Mouse (Mus musculus): Measurements from ENCODE around the gene Ctnnd2. TPM values are rescaled to one million over a fixed set of nuclear protein-coding genes. Genes with fewer than 3 reads are reported as not detected.

Ctnnd2 gene
- polyA plus RNA-seq, 1 experiment from 2014 or later: 0.15 TPM

GRCm38 (mm10) chr15:30640651-30641050 lies 468.3 kb downstream of the Ctnnd2 start:
- Histone ChIP-seq H3K9ac (replicated peaks) (no peak overlapping the region), H3K4me2 (ENCODE audit: low read depth, low read length) (no peak overlapping the region), H3K9me3 (ENCODE audit: low read length) (no peaks in the 10 kb centered on the region), H3K36me3 (replicated peaks; ENCODE audit: insufficient read depth, low read length) (no peaks in the 10 kb centered on the region), H3K27ac (ENCODE audit: low read depth) (no peak overlapping the region), H3K4me1 (ENCODE audit: insufficient read depth) (no peaks in the 10 kb centered on the region), H3K27me3 (ENCODE audit: insufficient read depth, low read length) (peaks cover 2% of the 10 kb centered on the region), H3K4me3 (ENCODE audit: low read depth, low read length) (no peak overlapping the region)
- 80% methylated on average over 5 of the region's 5 CpGs for WGBS (ENCODE audit: insufficient replicate concordance)
- no peak for ATAC-seq
- TF ChIP-seq EP300 (IDR thresholded peaks at IDR 0.05; ENCODE audit: low read depth) (no peak), CTCF (IDR thresholded peaks at IDR 0.05; ENCODE audit: low read depth) (no peak)
- no peak for DNase-seq

GRCm38 (mm10) chr15:30645688-30646087 lies 473.3 kb downstream of the Ctnnd2 start:
- Histone ChIP-seq H3K27me3 (ENCODE audit: insufficient read depth, low read length) (peaks cover 18% of the 10 kb centered on the region), H3K9me3 (ENCODE audit: low read length) (no peaks in the 10 kb centered on the region), H3K4me2 (ENCODE audit: low read depth, low read length) (no peak overlapping the region), H3K4me3 (ENCODE audit: low read depth, low read length) (no peak overlapping the region), H3K9ac (replicated peaks) (no peak overlapping the region), H3K36me3 (replicated peaks; ENCODE audit: insufficient read depth, low read length) (no peaks in the 10 kb centered on the region), H3K4me1 (ENCODE audit: insufficient read depth) (no peaks in the 10 kb centered on the region), H3K27ac (ENCODE audit: low read depth) (no peak overlapping the region)
- ATAC-seq: no peak
- DNase-seq: no peak
- 32% methylated on average over 1 of the region's 1 CpGs for WGBS (ENCODE audit: insufficient replicate concordance)
- TF ChIP-seq EP300 (IDR thresholded peaks at IDR 0.05; ENCODE audit: low read depth) (no peak), CTCF (IDR thresholded peaks at IDR 0.05; ENCODE audit: low read depth) (no peak)

- ATAC-seq (no peak), DNase-seq (no peak)
- H3K27me3 ChIP-seq (ENCODE audit: insufficient read depth, low read length): peaks cover 18% of the 10 kb centered on the region
- H3K27ac ChIP-seq (ENCODE audit: low read depth): no peak overlapping the region
- WGBS (ENCODE audit: insufficient replicate concordance): 2% methylated on average over 69 of the region's 94 CpGs
- peak overlapping the region; percentile 31 for H3K4me3 ChIP-seq (ENCODE audit: low read depth, low read length)
- H3K4me1 ChIP-seq (ENCODE audit: insufficient read depth): no peaks in the 10 kb centered on the region
- peak overlapping the region; percentile 54 for H3K4me2 ChIP-seq (ENCODE audit: low read depth, low read length)
- TF ChIP-seq EP300 (IDR thresholded peaks at IDR 0.05; ENCODE audit: low read depth) (no peak), CTCF (IDR thresholded peaks at IDR 0.05; ENCODE audit: low read depth) (no peak)
- no peaks in the 10 kb centered on the region for H3K36me3 ChIP-seq (replicated peaks; ENCODE audit: insufficient read depth, low read length)
- H3K9me3 ChIP-seq (ENCODE audit: low read length): no peaks in the 10 kb centered on the region
- H3K9ac ChIP-seq (replicated peaks): no peak overlapping the region
Observed at GRCm38 (mm10) chr15:30646501-30647431, 474.4 kb downstream of the Ctnnd2 start.

- ATAC-seq: no peak
Observed at GRCm38 (mm10) chr15:30647679-30648311, 475.4 kb downstream of the Ctnnd2 start.

GRCm38 (mm10) chr15:30649964-30650363 lies 477.6 kb downstream of the Ctnnd2 start:
- Histone ChIP-seq H3K27me3 (ENCODE audit: insufficient read depth, low read length) (peaks cover 18% of the 10 kb centered on the region), H3K9me3 (ENCODE audit: low read length) (no peaks in the 10 kb centered on the region), H3K4me1 (ENCODE audit: insufficient read depth) (no peaks in the 10 kb centered on the region), H3K4me2 (ENCODE audit: low read depth, low read length) (no peak overlapping the region), H3K27ac (ENCODE audit: low read depth) (no peak overlapping the region), H3K36me3 (replicated peaks; ENCODE audit: insufficient read depth, low read length) (no peaks in the 10 kb centered on the region), H3K4me3 (ENCODE audit: low read depth, low read length) (no peak overlapping the region), H3K9ac (replicated peaks) (no peak overlapping the region)
- TF ChIP-seq EP300 (IDR thresholded peaks at IDR 0.05; ENCODE audit: low read depth) (no peak), CTCF (IDR thresholded peaks at IDR 0.05; ENCODE audit: low read depth) (no peak)
- no peak for ATAC-seq
- no peak for DNase-seq
- 53% methylated on average over 6 of the region's 6 CpGs for WGBS (ENCODE audit: insufficient replicate concordance)

More at GRCm38 (mm10) chr15:30647679-30648311, 475.4 kb downstream of the Ctnnd2 start:
- DNase-seq: no peak
- 33% methylated on average over 7 of the region's 7 CpGs for WGBS (ENCODE audit: insufficient replicate concordance)
- Histone ChIP-seq H3K36me3 (replicated peaks; ENCODE audit: insufficient read depth, low read length) (no peaks in the 10 kb centered on the region), H3K27me3 (ENCODE audit: insufficient read depth, low read length) (peaks cover 18% of the 10 kb centered on the region), H3K4me2 (ENCODE audit: low read depth, low read length) (no peak overlapping the region), H3K27ac (ENCODE audit: low read depth) (no peak overlapping the region), H3K4me1 (ENCODE audit: insufficient read depth) (no peaks in the 10 kb centered on the region), H3K9ac (replicated peaks) (no peak overlapping the region), H3K4me3 (ENCODE audit: low read depth, low read length) (no peak overlapping the region), H3K9me3 (ENCODE audit: low read length) (no peaks in the 10 kb centered on the region)
- TF ChIP-seq CTCF (IDR thresholded peaks at IDR 0.05; ENCODE audit: low read depth): no peak
- TF ChIP-seq EP300 (IDR thresholded peaks at IDR 0.05; ENCODE audit: low read depth): no peak

GRCm38 (mm10) chr15:30655433-30655832 lies 483.0 kb downstream of the Ctnnd2 start:
- no peak for DNase-seq
- H3K9me3 ChIP-seq (ENCODE audit: low read length): no peaks in the 10 kb centered on the region
- no peaks in the 10 kb centered on the region for H3K36me3 ChIP-seq (replicated peaks; ENCODE audit: insufficient read depth, low read length)
- H3K27ac ChIP-seq (ENCODE audit: low read depth): no peak overlapping the region
- H3K4me3 ChIP-seq (ENCODE audit: low read depth, low read length): no peak overlapping the region
- H3K4me1 ChIP-seq (ENCODE audit: insufficient read depth): no peaks in the 10 kb centered on the region
- TF ChIP-seq CTCF (IDR thresholded peaks at IDR 0.05; ENCODE audit: low read depth) (no peak), EP300 (IDR thresholded peaks at IDR 0.05; ENCODE audit: low read depth) (no peak)
- 76% methylated on average over 9 of the region's 9 CpGs for WGBS (ENCODE audit: insufficient replicate concordance)
- ATAC-seq: no peak
- H3K4me2 ChIP-seq (ENCODE audit: low read depth, low read length): no peak overlapping the region
- H3K9ac ChIP-seq (replicated peaks): no peak overlapping the region
- no peaks in the 10 kb centered on the region for H3K27me3 ChIP-seq (ENCODE audit: insufficient read depth, low read length)

Measured in liver, postnatal 0 days (tissue).